Mouse (Mus musculus) ovary, postnatal 36 days (tissue): ENCODE measurements around the gene Scimp.
"Not testable (repeated sequence)": the region's sequence is repeated elsewhere in the genome, so short reads cannot be mapped to it uniquely, and the experiment has no call there.

Source experiments
- DNase-seq: peaks from one replicate; pipeline ENCODE4 v3.0.0; 2022; ENCODE audit warnings: low spot score, mixed read lengths

Gene Scimp

GRCm38 (mm10) chr11:70811471-70812240 is 730 bp downstream of the Scimp start:
- DNase-seq, result no peak

DNA sequence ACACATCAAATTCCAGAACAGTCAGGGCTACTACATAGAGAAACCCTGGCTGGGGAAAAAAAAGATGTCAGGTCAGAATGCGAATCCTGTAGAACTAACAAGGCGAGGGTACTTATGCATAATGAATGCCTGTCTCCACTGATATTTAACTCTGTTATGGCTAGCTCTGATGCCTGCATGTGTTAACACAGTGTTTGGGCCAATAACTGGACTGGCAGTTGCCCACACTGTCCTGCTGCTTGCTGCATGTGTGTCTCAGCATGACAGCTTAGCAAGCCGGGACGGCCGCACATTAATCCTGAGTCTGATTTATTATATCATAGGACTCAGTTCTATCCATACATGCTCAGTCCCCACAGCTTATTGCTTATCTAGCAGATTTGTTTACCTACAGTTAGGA is 1.3 kb downstream of the Scimp start:
- no peak for DNase-seq

- DNase-seq, result no peak
Observed at GRCm38 (mm10) chr11:70809011-70809410, 3.4 kb downstream of the Scimp start.

GRCm38 (mm10) chr11:70808101-70808500 is 4.3 kb downstream of the Scimp start:
- no peak for DNase-seq

DNA sequence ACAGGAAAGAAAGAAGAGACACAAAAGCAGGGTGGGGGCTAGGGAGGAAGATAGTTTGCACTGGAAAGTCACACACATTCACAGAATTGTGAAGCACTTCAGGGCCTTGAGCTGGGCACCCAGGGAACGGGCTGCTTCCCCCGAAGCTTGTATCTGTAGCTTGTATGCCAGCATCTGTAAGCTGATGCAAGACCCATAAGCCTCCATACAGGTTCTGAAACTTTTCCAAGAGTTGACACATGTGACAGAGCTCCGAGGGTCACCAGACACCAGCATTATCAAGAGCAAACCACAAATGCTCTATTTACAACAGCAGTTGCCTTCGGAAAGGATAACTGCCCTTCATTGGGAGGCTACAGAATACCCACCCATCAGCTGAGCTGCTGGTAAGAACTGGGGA is 4.8 kb downstream of the Scimp start:
- no peak for DNase-seq

DNA sequence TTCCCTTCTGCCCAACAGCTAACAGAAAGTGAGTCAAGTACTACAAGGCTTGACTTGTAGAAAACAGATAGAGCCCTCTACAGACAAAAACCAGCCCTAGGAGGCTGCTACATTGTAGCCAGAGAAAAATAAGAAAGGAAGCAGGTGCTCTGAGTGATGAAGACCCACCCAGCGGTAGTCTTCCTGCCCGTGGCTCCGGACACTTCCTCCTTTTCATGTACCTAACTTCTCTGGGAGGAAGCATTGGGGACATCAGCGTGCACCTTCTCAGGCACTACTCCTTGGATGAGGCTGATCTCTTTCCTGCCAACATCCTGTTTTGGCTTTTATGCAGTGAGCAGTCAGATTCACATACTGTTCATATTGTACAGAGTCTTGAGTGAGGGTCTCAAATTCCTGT is 5.7 kb downstream of the Scimp start:
- no peak for DNase-seq

DNA sequence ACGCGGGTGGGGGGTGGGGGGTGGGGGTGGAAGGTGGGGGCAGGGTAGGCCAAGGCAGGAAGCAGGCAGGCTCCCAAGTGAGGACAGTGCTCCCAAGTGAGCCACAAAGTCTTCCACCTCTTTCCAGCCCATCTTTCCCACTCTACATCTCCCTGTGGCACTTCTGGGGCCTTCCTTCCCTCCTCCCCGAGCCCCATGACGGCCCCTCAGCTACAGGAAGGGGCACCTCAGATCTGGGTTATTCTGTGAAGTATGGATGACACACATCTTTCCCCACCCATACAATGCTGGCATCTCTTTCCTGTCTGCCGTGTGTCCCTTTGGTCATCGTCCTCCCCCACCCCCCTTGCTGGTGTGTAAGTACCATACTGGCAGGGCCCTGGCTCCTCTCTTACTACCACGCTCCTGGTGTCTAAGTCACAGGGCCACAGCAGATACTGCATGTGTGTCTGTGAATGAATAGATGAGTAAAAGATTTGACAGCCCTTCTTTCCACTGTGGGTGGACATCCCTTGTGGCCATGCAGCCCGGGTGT is 6.7 kb downstream of the Scimp start:
- no peak for DNase-seq

DNA sequence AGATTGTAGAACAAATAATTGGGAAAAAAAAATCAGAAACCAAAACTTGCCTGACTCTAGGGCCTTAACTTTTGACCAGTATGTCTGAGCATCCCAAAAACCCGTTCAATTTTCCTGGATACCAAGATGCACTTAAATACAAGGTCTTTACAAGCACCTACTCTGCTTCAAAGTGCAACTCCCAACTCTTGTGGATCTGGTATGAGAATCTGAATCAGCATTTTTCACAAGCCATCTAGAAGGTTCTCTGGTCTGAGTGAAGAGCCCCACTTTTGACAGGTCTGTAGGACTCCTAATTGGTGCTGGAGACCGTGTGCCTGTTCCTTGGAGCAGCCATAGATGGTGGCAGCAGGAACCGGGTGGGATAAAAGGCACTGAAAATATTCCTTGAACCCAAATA is 8.0 kb downstream of the Scimp start:
- no peak for DNase-seq

GRCm38 (mm10) chr11:70803711-70804200 is 8.6 kb downstream of the Scimp start:
- no peak for DNase-seq

DNA sequence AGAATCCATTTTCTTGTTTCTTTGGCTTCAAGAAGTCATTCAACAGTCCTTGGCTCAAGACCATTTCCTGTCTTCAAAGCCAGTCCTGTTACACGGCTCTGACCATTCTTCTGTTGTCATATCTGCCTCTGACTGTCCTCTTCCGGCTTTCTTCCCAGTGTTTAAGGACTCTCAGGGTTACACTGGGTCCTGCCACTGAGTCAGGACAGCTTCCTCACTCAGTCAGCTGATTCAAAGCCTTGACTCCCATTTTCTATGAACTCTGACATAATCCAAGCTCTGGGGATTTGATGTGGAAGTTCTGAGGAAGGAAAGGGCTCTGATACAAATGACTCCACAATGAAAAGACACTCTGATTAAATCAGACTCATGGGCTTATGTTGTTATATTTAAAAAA is 9.5 kb downstream of the Scimp start:
- no peak for DNase-seq

DNA sequence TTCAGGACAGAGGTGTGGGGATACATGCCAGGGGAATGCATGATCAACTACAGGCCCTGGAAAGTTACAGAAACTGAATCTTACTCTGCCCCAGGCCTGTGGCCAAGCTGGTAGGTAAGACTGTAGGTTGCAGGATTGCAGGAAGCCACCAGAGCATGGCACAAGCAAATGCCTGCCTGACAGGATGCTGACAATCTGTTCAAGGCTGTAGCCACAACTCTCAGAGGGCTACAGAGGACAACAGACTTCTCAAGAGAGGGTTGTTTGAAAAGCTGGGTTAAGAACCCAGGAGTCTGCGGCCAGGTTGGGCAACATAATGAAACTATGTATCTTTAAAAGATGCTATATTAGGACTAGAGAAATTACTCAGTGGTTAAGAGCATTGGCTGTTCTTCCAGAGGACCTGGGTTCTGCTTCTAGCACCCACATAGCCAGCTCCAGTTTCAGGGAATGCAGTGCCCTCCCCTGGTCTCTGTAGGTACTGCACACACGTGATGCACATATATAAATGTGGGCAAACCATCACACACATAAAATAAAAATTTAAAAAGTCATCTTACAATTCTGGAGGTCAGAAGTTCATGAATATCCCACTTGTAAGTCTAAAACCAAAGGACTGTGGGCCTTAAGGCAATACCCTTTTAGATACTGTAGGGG is 10.1 kb downstream of the Scimp start:
- DNase-seq, result no peak

- DNase-seq, result no peak
Observed at GRCm38 (mm10) chr11:70792409-70792808, 20.0 kb downstream of the Scimp start.

GRCm38 (mm10) chr11:70791676-70792075 is 20.7 kb downstream of the Scimp start:
- DNase-seq, result no peak

GRCm38 (mm10) chr11:70790874-70791551 is 21.4 kb downstream of the Scimp start:
- DNase-seq, result no peak

DNA sequence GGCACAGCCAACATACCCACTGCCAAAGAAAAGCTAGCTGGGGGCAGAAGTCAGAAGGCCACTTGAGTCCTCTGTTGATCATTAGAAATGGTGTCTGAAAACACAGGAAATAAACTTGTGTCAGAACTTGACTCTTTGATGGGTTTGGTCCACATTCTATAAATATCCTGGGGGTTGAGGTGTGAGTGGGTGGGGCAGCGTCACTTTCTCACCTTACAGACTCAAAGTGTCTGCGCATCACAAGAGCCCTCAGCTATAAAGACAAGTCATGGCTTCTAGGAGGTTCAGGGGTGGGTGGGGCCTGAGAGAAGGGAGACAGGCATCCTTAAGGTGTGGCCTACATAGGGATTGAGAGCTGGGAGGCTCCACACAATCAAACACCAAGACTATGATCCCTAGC is 22.0 kb downstream of the Scimp start:
- no peak for DNase-seq

- no peak for DNase-seq
Observed at GRCm38 (mm10) chr11:70788972-70789655, 23.3 kb downstream of the Scimp start.

DNA sequence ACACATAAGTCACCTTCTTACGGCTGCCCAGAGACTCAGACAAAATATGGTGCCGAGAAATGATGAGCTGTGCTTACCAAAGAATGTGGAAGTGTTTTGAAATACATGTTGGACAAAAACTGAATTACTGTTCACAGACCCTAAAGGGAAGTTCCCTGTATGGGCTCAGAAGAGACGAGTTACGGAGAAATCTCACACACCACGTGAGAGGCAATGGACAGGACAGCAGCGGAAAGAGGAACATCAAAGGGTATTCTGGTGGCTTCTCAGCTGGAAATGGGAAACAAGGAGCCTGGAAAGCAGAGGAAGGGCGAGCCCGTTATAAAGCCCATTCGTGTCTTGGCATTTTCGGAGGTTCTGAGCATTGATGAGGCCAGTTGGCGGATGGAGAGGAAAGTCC is 25.3 kb downstream of the Scimp start:
- DNase-seq, result no peak

- DNase-seq, result no peak
Observed at GRCm38 (mm10) chr11:70785908-70786307, 26.5 kb downstream of the Scimp start.

- not testable (repeated sequence) for DNase-seq
Observed at GRCm38 (mm10) chr11:70778058-70778457, 34.3 kb downstream of the Scimp start.

- no peak for DNase-seq
Observed at GRCm38 (mm10) chr11:70777634-70778033, 34.8 kb downstream of the Scimp start.

DNA sequence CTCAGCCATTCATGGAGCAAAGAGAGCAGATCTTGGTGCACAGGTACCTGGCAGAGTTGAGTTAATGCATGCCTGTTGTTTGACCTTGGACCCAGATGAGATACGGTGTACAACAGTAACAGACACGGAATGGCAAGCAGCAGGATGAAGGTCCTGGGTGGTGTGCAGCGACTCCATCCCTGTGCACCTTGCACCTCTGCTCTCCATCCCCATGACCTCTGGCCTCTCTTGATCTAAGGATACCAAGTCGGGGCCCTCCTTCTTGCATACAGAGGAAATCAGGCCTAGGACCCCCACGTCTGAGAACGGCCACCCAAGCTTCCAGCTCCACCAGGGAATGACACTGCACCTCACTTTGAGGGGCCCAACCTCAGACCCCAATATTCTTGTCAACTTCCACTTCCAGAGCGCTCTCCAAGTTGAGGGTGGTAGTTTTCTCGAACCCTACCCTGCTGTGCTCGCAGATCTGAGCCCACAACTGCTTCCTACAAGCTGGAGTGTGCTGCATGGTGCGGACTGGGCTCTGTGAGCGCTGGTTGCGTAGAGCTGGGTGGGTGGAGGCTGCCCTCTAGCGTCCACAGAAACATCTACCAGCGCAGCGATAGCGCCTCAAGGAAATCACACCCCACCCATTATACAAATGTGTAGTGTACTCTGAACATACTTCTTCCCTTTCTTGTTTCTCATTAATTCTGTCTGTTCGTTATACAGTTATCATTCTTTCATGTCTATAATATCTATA is 35.4 kb downstream of the Scimp start:
- DNase-seq, result peak; percentile 65
